ENCODE assay signal across 8 mouse cellular contexts in the genomic region with DNA sequence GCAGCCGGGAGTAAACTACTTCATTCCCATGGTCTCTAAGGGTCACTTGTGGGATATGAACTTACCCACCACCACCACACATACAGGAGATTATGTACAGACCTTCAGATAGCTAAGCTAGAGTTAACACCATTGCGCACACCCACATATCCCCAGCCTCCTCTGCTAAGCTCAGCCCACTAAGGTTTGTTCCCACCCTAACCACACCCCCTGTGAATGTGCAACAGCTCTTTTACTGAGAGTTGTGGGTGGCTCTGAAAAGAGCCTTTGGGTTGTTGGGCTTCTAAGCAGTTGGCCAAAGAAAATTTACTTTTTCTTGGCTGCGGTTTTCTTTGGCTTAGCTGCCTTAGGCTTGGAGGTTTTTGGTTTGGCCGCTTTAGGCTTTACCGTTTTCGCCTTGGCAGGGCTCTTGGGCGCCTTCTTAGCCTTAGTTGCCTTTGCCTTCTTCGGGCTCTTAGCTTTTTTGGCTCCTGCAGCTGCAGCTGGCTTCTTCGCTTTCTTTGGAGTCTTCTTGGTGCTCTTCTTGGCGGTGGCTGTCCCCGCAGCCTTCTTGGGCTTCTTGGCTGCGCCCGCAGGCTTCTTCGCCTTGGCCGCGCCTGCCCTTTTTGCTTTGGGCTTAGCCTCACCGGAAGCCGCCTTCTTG. TPM values are rescaled to one million over a fixed set of nuclear protein-coding genes. Genes with fewer than 3 reads are reported as not detected.
DNase-seq lines count a peak whose midpoint lies in the region; ATAC-seq and TF ChIP-seq lines count a peak whose summit lies in the region.

No protein-coding gene starts in this region.

- peak; percentile 91 for ATAC-seq in forebrain, embryonic 15.5 days (replicated peaks)
- ATAC-seq in lung, embryonic 14.5 days (ENCODE audit: insufficient read depth), result peak; percentile 88
- peak; percentile 61 for ATAC-seq in neutrophil, adult 5-6 weeks (ENCODE audit: extremely low read depth, insufficient number of reproducible peaks, low FRiP score, poor library complexity, severe bottlenecking)

- peak overlapping the region; percentile 94 for H3K27ac ChIP-seq in forebrain, embryonic 15.5 days (replicated peaks)
- H3K27ac ChIP-seq in layer of hippocampus, adult 2 months, result peak overlapping the region; percentile 99
- H3K27ac ChIP-seq in lung, embryonic 14.5 days (ENCODE audit: low read depth), result peak overlapping the region; percentile 98

- peak; percentile 94 for DNase-seq in ES-CJ7 (ENCODE audit: low read depth, low spot score)
- peak; percentile 89 for DNase-seq in c-Kit-positive CD71-positive TER-119-negative erythroid progenitor cells, embryonic 14.5 days (ENCODE audit: low read depth)
- peak; percentile 62 to 66 for DNase-seq in heart, postnatal 36 days
- DNase-seq in layer of hippocampus, adult 2 months (ENCODE audit: low spot score in 2 of 2), result peak; percentile 64 to 87
- DNase-seq in lung, embryonic 14.5 days, result peak; percentile 86
- DNase-seq in thymus, adult 18-20 months, result peak; percentile 57 to 75

- H3K9ac ChIP-seq in forebrain, embryonic 15.5 days (replicated peaks), result peak overlapping the region; percentile 85
- peak overlapping the region; percentile 88 for H3K9ac ChIP-seq in lung, embryonic 14.5 days

- under 1% methylated on average over 18 of the region's 18 CpGs for WGBS in forebrain, embryonic 15.5 days
- under 1% methylated on average over 18 of the region's 18 CpGs for WGBS in lung, embryonic 14.5 days

- intact Hi-C loops in heart, postnatal 36 days (cut with DNase I), result loop anchor here (1.0 to 10.0 kb wide), 8 partner anchors 37 to 1909 kb away; a partner anchor contains a TSS

- no peaks in the 10 kb centered on the region for H3K36me3 ChIP-seq in forebrain, embryonic 15.5 days
- H3K36me3 ChIP-seq in lung, embryonic 14.5 days (ENCODE audit: insufficient read depth), result no peaks in the 10 kb centered on the region

- peaks cover 25% of the 10 kb centered on the region for H3K4me1 ChIP-seq in forebrain, embryonic 15.5 days
- peaks cover 4% of the 10 kb centered on the region; the same call in 1 of the 2 replicates for H3K4me1 ChIP-seq in lung, embryonic 14.5 days (ENCODE audit: insufficient read depth)

- H3K4me2 ChIP-seq in forebrain, embryonic 15.5 days (replicated peaks), result peak overlapping the region; percentile 96
- H3K4me2 ChIP-seq in lung, embryonic 14.5 days, result peak overlapping the region; percentile 69

- H3K4me3 ChIP-seq in forebrain, embryonic 15.5 days, result peak overlapping the region; percentile 69
- peak overlapping the region; percentile 76 for H3K4me3 ChIP-seq in layer of hippocampus, adult 2 months
- H3K4me3 ChIP-seq in lung, embryonic 14.5 days (ENCODE audit: low read depth, low read length), result peak overlapping the region; percentile 55

- no peaks in the 10 kb centered on the region for H3K27me3 ChIP-seq in forebrain, embryonic 15.5 days
- H3K27me3 ChIP-seq in lung, embryonic 14.5 days (ENCODE audit: insufficient read depth, low read length), result no peaks in the 10 kb centered on the region

- H3K9me3 ChIP-seq in forebrain, embryonic 15.5 days, result no peaks in the 10 kb centered on the region
- H3K9me3 ChIP-seq in lung, embryonic 14.5 days (ENCODE audit: low read depth, low read length), result no peaks in the 10 kb centered on the region

- TF ChIP-seq CTCF in layer of hippocampus, adult 2 months (conservative IDR thresholded peaks at IDR 0.05), result no peak
- no peak for TF ChIP-seq CTCF in lung, embryonic 14.5 days (IDR thresholded peaks at IDR 0.05; ENCODE audit: low read depth)

RNA-seq across cellular contexts. Expression of a gene that starts 0.7 kb away (rescaled TPM):
- 11.6 and 13.7 TPM in 2 replicates for polyA plus RNA-seq in forebrain, embryonic 15.5 days (2015; fragmentation: Nextera tagmentation; extraction: Ambion mirVana)
- 10 to 100 TPM; 38.1 to 46.3 TPM for total RNA-seq in heart, postnatal 36 days (2021)
- 10 to 100 TPM; 50.6 to 58.1 TPM for total RNA-seq in layer of hippocampus, adult 2 months (2021)
- 22.6 and 25.7 TPM in 2 replicates for polyA plus RNA-seq in lung, embryonic 14.5 days (2014; fragmentation: Nextera tagmentation; extraction: Ambion mirVana)
- 201 and 211 TPM in 2 replicates for total RNA-seq in neutrophil, adult 5-6 weeks (2017)

RNA-seq across cellular contexts. Expression of a gene that starts 0.7 kb away (rescaled TPM):
- 1.9 and 2.5 TPM in 2 replicates for polyA plus RNA-seq in forebrain, embryonic 15.5 days (2015; fragmentation: Nextera tagmentation; extraction: Ambion mirVana)
- total RNA-seq in heart, postnatal 36 days (2021), result 10 to 100 TPM in 1 of 2 experiments, 1 to 10 TPM in 1; 8.9 to 11.1 TPM
- 10 to 100 TPM in 1 of 2 experiments, 1 to 10 TPM in 1; 8.8 to 10.1 TPM for total RNA-seq in layer of hippocampus, adult 2 months (2021)
- 2.5 and 3.0 TPM in 2 replicates for polyA plus RNA-seq in lung, embryonic 14.5 days (2014; fragmentation: Nextera tagmentation; extraction: Ambion mirVana)
- total RNA-seq in neutrophil, adult 5-6 weeks (2017), result 83.4 and 97.3 TPM in 2 replicates

RNA-seq across cellular contexts. Expression of a gene that starts 40.3 kb away (rescaled TPM):
- 76.0 and 88.6 TPM in 2 replicates for polyA plus RNA-seq in forebrain, embryonic 15.5 days (2015; fragmentation: Nextera tagmentation; extraction: Ambion mirVana)
- total RNA-seq in heart, postnatal 36 days (2021), result 10 to 100 TPM; 61.5 to 67.6 TPM
- total RNA-seq in layer of hippocampus, adult 2 months (2021), result 100 to 1,000 TPM; 140 to 146 TPM
- 144 and 147 TPM in 2 replicates for polyA plus RNA-seq in lung, embryonic 14.5 days (2014; fragmentation: Nextera tagmentation; extraction: Ambion mirVana)
- total RNA-seq in neutrophil, adult 5-6 weeks (2017), result 92.3 and 119 TPM in 2 replicates

RNA-seq across cellular contexts. Expression of a gene that starts 46.1 kb away (rescaled TPM):
- 4.5 and 5.1 TPM in 2 replicates for polyA plus RNA-seq in forebrain, embryonic 15.5 days (2015; fragmentation: Nextera tagmentation; extraction: Ambion mirVana)
- total RNA-seq in heart, postnatal 36 days (2021), result 1 to 10 TPM; 3.1 to 4.8 TPM
- total RNA-seq in layer of hippocampus, adult 2 months (2021), result 10 to 100 TPM; 12.1 to 13.0 TPM
- 10.0 and 13.9 TPM in 2 replicates for polyA plus RNA-seq in lung, embryonic 14.5 days (2014; fragmentation: Nextera tagmentation; extraction: Ambion mirVana)
- total RNA-seq in neutrophil, adult 5-6 weeks (2017), result 12.9 and 13.3 TPM in 2 replicates

RNA-seq across cellular contexts. Expression of a gene that starts 47.5 kb away (rescaled TPM):
- 1.5 and 2.0 TPM in 2 replicates for polyA plus RNA-seq in forebrain, embryonic 15.5 days (2015; fragmentation: Nextera tagmentation; extraction: Ambion mirVana)
- total RNA-seq in heart, postnatal 36 days (2021), result 1 to 10 TPM; 2.9 to 4.6 TPM
- total RNA-seq in layer of hippocampus, adult 2 months (2021), result 10 to 100 TPM in 1 of 2 experiments, 1 to 10 TPM in 1; 5.0 to 13.0 TPM
- 4.2 and 4.9 TPM in 2 replicates for polyA plus RNA-seq in lung, embryonic 14.5 days (2014; fragmentation: Nextera tagmentation; extraction: Ambion mirVana)
- 33.4 and 78.8 TPM in 2 replicates for total RNA-seq in neutrophil, adult 5-6 weeks (2017)

Comparison
In these comparisons a context has a peak if more than half of its experiments do, and no peak if none do; other contexts are left out.
1. Peak in every context shown above with its lines: DNase-seq, ATAC-seq, H3K4me3 ChIP-seq and H3K27ac ChIP-seq.